Mouse (Mus musculus) activated CD4-positive, CD25-positive, alpha-beta regulatory T cell (primary cell): Measurements from ENCODE around the gene Gm17783. TPM values are rescaled to one million over a fixed set of nuclear protein-coding genes. Genes with fewer than 3 reads are reported as not detected.

Experiments used
- polyA plus RNA-seq, 2 experiments: library from polyadenylated mRNA; unstranded; fragments of 100-300 nt; shearing (Covaris generic); gene quantifications; one replicate each; pipeline ENCODE4 v1.2.1; 2017

Gm17783 gene
- polyA plus RNA-seq = not detected

DNA sequence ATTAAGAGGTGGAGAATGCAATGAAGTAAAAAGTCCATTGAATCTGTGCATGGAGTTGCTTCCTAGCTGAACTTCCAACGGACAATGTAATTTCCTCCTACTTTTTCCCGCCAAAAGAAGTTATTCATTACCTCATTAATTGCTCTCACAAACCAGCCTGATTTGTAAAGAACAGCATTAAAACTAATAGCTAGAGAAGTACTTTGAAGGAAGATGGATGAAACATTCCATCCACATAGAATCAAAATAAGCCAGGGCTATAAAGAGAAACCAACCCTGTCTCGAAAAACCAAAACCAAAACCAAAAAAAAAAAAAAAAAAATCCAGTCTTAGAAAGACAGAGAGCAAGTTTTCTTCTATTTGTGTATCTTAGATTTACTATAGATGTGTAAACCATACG is at the start of gene Gm17783:
Gene Gm17783, minus strand, starts transcription at position 101 of the 400 bp plus-strand sequence.

DNA sequence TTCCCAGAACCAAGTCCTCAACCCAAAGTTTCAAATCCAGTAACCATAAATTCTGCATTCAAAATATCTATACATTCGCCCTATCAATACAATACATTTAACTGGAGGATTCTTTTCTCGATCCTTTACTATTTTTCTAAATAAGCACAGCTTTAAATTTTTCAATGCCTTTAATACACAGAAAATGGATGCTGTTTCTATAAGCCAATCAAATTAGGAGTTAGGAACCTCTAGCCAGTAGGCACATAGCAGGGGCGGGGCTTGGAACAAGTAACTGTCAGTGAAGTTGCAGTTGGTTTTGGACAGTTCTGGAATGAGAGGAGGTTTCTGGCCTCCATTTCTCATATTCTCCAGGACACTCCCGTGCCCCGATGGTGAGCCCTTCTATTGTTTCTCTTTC is 3.2 kb upstream of the Gm17783 start, which contains the start of gene Slc9c1:
Gene Slc9c1, plus strand, starts transcription at position 301 of the 400 bp plus-strand sequence.

DNA sequence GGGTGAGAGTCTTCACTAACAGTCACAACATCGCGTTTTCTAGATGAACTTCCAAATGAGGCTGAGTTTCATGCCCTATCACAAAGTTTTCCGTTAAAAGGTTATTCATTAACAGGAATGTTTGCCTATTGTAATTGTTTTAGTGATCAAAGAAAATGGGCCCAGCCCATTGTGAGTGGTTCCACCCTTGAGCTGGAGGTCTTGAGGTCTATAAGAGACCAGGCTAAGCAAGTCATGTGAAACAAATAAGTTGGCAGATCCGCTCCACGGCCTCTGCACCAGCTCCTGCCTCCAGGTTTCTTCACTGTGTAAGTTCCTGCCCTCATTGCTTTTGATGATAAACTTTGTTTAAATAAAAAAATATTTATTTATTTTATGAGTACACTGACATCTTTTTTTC is 38.9 kb downstream of the Gm17783 start, which contains the start of gene Gm609:
Gene Gm609, minus strand, starts transcription at position 43 of the 400 bp plus-strand sequence.

Other genes starting within 250 kb of the Gm17783 start
- gene Cd200, start 123.0 kb downstream of the Gm17783 start, polyA plus RNA-seq = 100 to 1,000 TPM in 1 of 2 experiments, 10 to 100 TPM in 1; 79.2 to 218 TPM
- gene Gm609, start 39.1 kb downstream of the Gm17783 start, polyA plus RNA-seq = under 1 TPM in 1 of 2 experiments, not detected in 1; 0.09 TPM
- gene Slc9c1, start 3.3 kb upstream of the Gm17783 start, polyA plus RNA-seq = under 1 TPM in 1 of 2 experiments, not detected in 1; 0.10 TPM
- gene Gcsam, start 78.3 kb upstream of the Gm17783 start, polyA plus RNA-seq = under 1 TPM in 1 of 2 experiments, not detected in 1; 0.39 TPM
- not detected for gene BC016579, start 122.0 kb upstream of the Gm17783 start, polyA plus RNA-seq
- under 1 TPM in 1 of 2 experiments, not detected in 1; 0.11 TPM for gene Tmprss7, start 161.6 kb upstream of the Gm17783 start, polyA plus RNA-seq
- under 1 TPM in 1 of 2 experiments, not detected in 1; 0.32 TPM for gene Tagln3, start 192.6 kb upstream of the Gm17783 start, polyA plus RNA-seq
- gene Abhd10, start 210.9 kb upstream of the Gm17783 start, polyA plus RNA-seq = 10 to 100 TPM; 22.6 to 24.9 TPM